In genomic region chr14:31669642-31670490, GRCm38 (mm10) we compare ENCODE assay signal across 8 mouse cellular contexts. TPM values are rescaled to one million over a fixed set of nuclear protein-coding genes. Genes with fewer than 3 reads are reported as not detected.
DNase-seq lines count a peak whose midpoint lies in the region; ATAC-seq lines count a peak whose summit lies in the region.

No protein-coding gene starts in this region.

- H3K4me2 ChIP-seq in heart, embryonic 16.5 days (ENCODE audit: low read depth, low read length), result peak overlapping the region; percentile 43

- no peak overlapping the region for H3K4me3 ChIP-seq in heart, embryonic 16.5 days (ENCODE audit: low read length)
- H3K4me3 ChIP-seq in limb, embryonic 10.5 days, result no peak overlapping the region
- no peak overlapping the region for H3K4me3 ChIP-seq in midbrain, embryonic 10.5 days

- H3K9me3 ChIP-seq in heart, embryonic 16.5 days (replicated peaks; ENCODE audit: control insufficient read depth, low read length), result no peaks in the 10 kb centered on the region
- no peaks in the 10 kb centered on the region for H3K9me3 ChIP-seq in limb, embryonic 10.5 days (replicated peaks)
- no peaks in the 10 kb centered on the region for H3K9me3 ChIP-seq in midbrain, embryonic 10.5 days (replicated peaks)

- H3K4me1 ChIP-seq in heart, embryonic 16.5 days (ENCODE audit: control insufficient read depth, insufficient read depth, low read length), result peaks cover 19% of the 10 kb centered on the region
- peaks cover 19% of the 10 kb centered on the region for H3K4me1 ChIP-seq in limb, embryonic 10.5 days
- H3K4me1 ChIP-seq in midbrain, embryonic 10.5 days, result peaks cover 30% of the 10 kb centered on the region

- intact Hi-C loops in gastrocnemius, postnatal 14 days (cut with DNase I; ENCODE audit: low total_unique reads), result no loop called here

- H3K36me3 ChIP-seq in heart, embryonic 16.5 days (ENCODE audit: control insufficient read depth, insufficient read depth), result peaks cover 11% of the 10 kb centered on the region
- H3K36me3 ChIP-seq in limb, embryonic 10.5 days, result peaks cover 19% of the 10 kb centered on the region
- peaks cover 9% of the 10 kb centered on the region for H3K36me3 ChIP-seq in midbrain, embryonic 10.5 days

- ATAC-seq in heart, embryonic 16.5 days (replicated peaks; ENCODE audit: extremely low read depth, insufficient read depth, low FRiP score), result peak; percentile 45

- peak; percentile 59 for DNase-seq in gastrocnemius, postnatal 14 days
- no peak for DNase-seq in gastrocnemius, adult 8-10 months (ENCODE audit: low spot score in 2 of 2)
- DNase-seq in embryo, embryonic 10.5 days (ENCODE audit: low spot score), result peak; percentile 64
- peak; percentile 32 for DNase-seq in limb, embryonic 10.5 days (ENCODE audit: low spot score)
- no peak for DNase-seq in midbrain, embryonic 10.5 days (ENCODE audit: low spot score)
- peak; percentile 68 for DNase-seq in telencephalon, adult 2 months (ENCODE audit: low read depth, low spot score)
- DNase-seq in left cerebral cortex, adult 9 months (ENCODE audit: low spot score in 2 of 2), result no peak

- WGBS in heart, embryonic 16.5 days, result 69% methylated on average over 15 of the region's 15 CpGs
- WGBS in limb, embryonic 10.5 days, result 83% methylated on average over 15 of the region's 15 CpGs
- WGBS in midbrain, embryonic 10.5 days, result 78% methylated on average over 15 of the region's 15 CpGs

- no peaks in the 10 kb centered on the region for H3K27me3 ChIP-seq in heart, embryonic 16.5 days (ENCODE audit: control insufficient read depth, insufficient read depth, low read length)
- no peaks in the 10 kb centered on the region for H3K27me3 ChIP-seq in limb, embryonic 10.5 days (ENCODE audit: low read depth, poor library complexity, severe bottlenecking)
- no peaks in the 10 kb centered on the region for H3K27me3 ChIP-seq in midbrain, embryonic 10.5 days (ENCODE audit: low read depth, poor library complexity, severe bottlenecking)

- H3K9ac ChIP-seq in heart, embryonic 16.5 days (ENCODE audit: low read length), result peak overlapping the region; percentile 38; the same call in 1 of the 2 replicates

- H3K27ac ChIP-seq in heart, embryonic 16.5 days (ENCODE audit: low read length), result peak overlapping the region; percentile 77
- H3K27ac ChIP-seq in limb, embryonic 10.5 days, result peak overlapping the region; percentile 65
- H3K27ac ChIP-seq in midbrain, embryonic 10.5 days (replicated peaks), result peak overlapping the region; percentile 69

RNA-seq across cellular contexts. Expression of gene Hacl1, which starts 28.8 kb away (rescaled TPM):
- 1 to 10 TPM; 7.3 to 8.1 TPM for total RNA-seq in gastrocnemius, postnatal 14 days (2021)
- 1 to 10 TPM; 5.9 to 7.6 (median 6.4) TPM for total RNA-seq in gastrocnemius, adult 8-10 months (2022)
- polyA plus RNA-seq in heart, embryonic 16.5 days (2015; fragmentation: Nextera tagmentation; extraction: Ambion mirVana), result 9.8 and 14.3 TPM in 2 replicates
- polyA plus RNA-seq in limb, embryonic 10.5 days (2016; fragmentation: Nextera tagmentation; extraction: Ambion mirVana), result 6.1 and 9.4 TPM in 2 replicates
- polyA plus RNA-seq in midbrain, embryonic 10.5 days (2016; fragmentation: Nextera tagmentation; extraction: Ambion mirVana), result 7.2 and 9.5 TPM in 2 replicates

RNA-seq across cellular contexts. Expression of gene Btd, which starts 29.0 kb away (rescaled TPM):
- 1 to 10 TPM; 7.0 to 7.4 TPM for total RNA-seq in gastrocnemius, postnatal 14 days (2021)
- total RNA-seq in gastrocnemius, adult 8-10 months (2022), result 1 to 10 TPM; 3.6 to 5.5 (median 4.4) TPM
- polyA plus RNA-seq in heart, embryonic 16.5 days (2015; fragmentation: Nextera tagmentation; extraction: Ambion mirVana), result 23.4 and 24.2 TPM in 2 replicates
- polyA plus RNA-seq in limb, embryonic 10.5 days (2016; fragmentation: Nextera tagmentation; extraction: Ambion mirVana), result 12.1 and 16.3 TPM in 2 replicates
- 15.5 and 16.4 TPM in 2 replicates for polyA plus RNA-seq in midbrain, embryonic 10.5 days (2016; fragmentation: Nextera tagmentation; extraction: Ambion mirVana)

RNA-seq across cellular contexts. Expression of gene Gm49387, which starts 29.2 kb away (rescaled TPM):
- not detected for total RNA-seq in gastrocnemius, postnatal 14 days (2021)
- not detected for total RNA-seq in gastrocnemius, adult 8-10 months (2022)
- polyA plus RNA-seq in heart, embryonic 16.5 days (2015; fragmentation: Nextera tagmentation; extraction: Ambion mirVana), result 0.87 and 4.3 TPM in 2 replicates
- 0.36 and 0.50 TPM in 2 replicates for polyA plus RNA-seq in limb, embryonic 10.5 days (2016; fragmentation: Nextera tagmentation; extraction: Ambion mirVana)
- 0.12 and 1.4 TPM in 2 replicates for polyA plus RNA-seq in midbrain, embryonic 10.5 days (2016; fragmentation: Nextera tagmentation; extraction: Ambion mirVana)

Comparison
In these comparisons a context has a peak if more than half of its experiments do, and no peak if none do; other contexts are left out.
1. DNase-seq: peak in gastrocnemius, postnatal 14 days (single experiment), embryo, embryonic 10.5 days (single experiment), limb, embryonic 10.5 days (single experiment) and telencephalon, adult 2 months (single experiment); none in gastrocnemius, adult 8-10 months (0 of 2), midbrain, embryonic 10.5 days (single experiment) and left cerebral cortex, adult 9 months (0 of 2).
2. Peak in every context shown above with its lines, with median percentiles within 50 percentile points of each other: H3K27ac ChIP-seq.